Comparison of ENCODE assay signal across 14 mouse cellular contexts in the genomic region with DNA sequence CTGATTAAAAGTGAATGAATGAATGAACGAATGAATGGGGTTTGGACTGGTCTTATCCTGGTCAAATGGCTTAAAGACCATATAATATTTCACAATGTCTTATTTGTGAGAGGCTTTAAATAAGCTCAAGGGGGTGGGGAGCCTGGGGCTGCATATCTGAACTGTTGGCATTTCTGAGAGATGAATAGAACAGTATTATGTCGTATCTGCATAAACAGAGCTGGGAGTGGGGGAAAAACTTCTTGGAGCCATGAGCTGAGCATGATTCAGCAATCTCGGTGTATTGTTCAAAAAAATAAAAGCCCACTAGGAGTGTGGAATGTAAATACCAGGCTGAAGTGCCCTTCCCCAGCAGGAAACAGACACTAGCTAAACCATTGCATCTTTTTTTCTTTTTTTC.
A peak's percentile ranks its signal among the peaks of the same experiment; 100 is the strongest.
DNase-seq lines count a peak whose midpoint lies in the region; ATAC-seq and TF ChIP-seq lines count a peak whose summit lies in the region.
"Had no signal": no experiment of that assay in that cellular context is flagged by ENCODE, and none has a peak within 500 bp of the region (broad histone marks: within the 10 kb centered on the region; RNA-seq: fewer than 3 reads in every experiment).

No protein-coding gene starts in this region.

- no peak overlapping the region for H3K27ac ChIP-seq in hindbrain, embryonic 13.5 days
- H3K27ac ChIP-seq in hindbrain, embryonic 12.5 days, result no peak overlapping the region
- no peak overlapping the region for H3K27ac ChIP-seq in ES-E14 (ENCODE audit: insufficient read depth, low read depth, low read length, poor library complexity, severe bottlenecking)
- H3K27ac ChIP-seq in embryonic facial prominence, embryonic 14.5 days (replicated peaks; ENCODE audit: low read depth, low read length), result no peak overlapping the region
- H3K27ac ChIP-seq: limb, embryonic 13.5 days; neural tube, embryonic 12.5 days had no signal

- no peak overlapping the region for H3K9ac ChIP-seq in hindbrain, embryonic 13.5 days
- H3K9ac ChIP-seq in hindbrain, embryonic 12.5 days, result no peak overlapping the region
- no peak overlapping the region for H3K9ac ChIP-seq in ES-E14 (ENCODE audit: insufficient read depth, low read depth, low read length, poor library complexity, severe bottlenecking)
- no peak overlapping the region for H3K9ac ChIP-seq in embryonic facial prominence, embryonic 14.5 days (ENCODE audit: low read depth, low read length)
- H3K9ac ChIP-seq: limb, embryonic 13.5 days; neural tube, embryonic 12.5 days had no signal

- no peak overlapping the region for H3K4me3 ChIP-seq in hindbrain, embryonic 13.5 days
- H3K4me3 ChIP-seq in hindbrain, embryonic 12.5 days, result no peak overlapping the region
- H3K4me3 ChIP-seq in ES-E14 (ENCODE audit: insufficient read depth in 1 of 2, low read depth in 1 of 2, low read length in 2 of 2, poor library complexity in 1 of 2, severe bottlenecking in 1 of 2), result no peak overlapping the region
- no peak overlapping the region for H3K4me3 ChIP-seq in embryonic facial prominence, embryonic 14.5 days (ENCODE audit: low read depth, low read length)
- H3K4me3 ChIP-seq: limb, embryonic 13.5 days; neural tube, embryonic 12.5 days had no signal

- no peak for DNase-seq in ES-E14 (ENCODE audit: low read depth, low spot score)
- DNase-seq in embryonic facial prominence, embryonic 14.5 days (ENCODE audit: low spot score), result peak; percentile 57
- peak; percentile 12 for DNase-seq in mesoderm, embryonic 11.5 days (ENCODE audit: low read depth, low spot score)
- no peak for DNase-seq in urinary bladder, postnatal 4 days (ENCODE audit: low spot score in 2 of 2)
- no peak for DNase-seq in heart, postnatal 10 days
- DNase-seq: adrenal gland, postnatal 14 days; cerebellum, adult 11 months; right cerebral cortex, adult 18-20 months had no signal

- H3K27me3 ChIP-seq in hindbrain, embryonic 13.5 days, result no peaks in the 10 kb centered on the region
- no peaks in the 10 kb centered on the region for H3K27me3 ChIP-seq in hindbrain, embryonic 12.5 days
- H3K27me3 ChIP-seq in embryonic facial prominence, embryonic 14.5 days (replicated peaks; ENCODE audit: control insufficient read depth, insufficient read depth, low read length), result no peaks in the 10 kb centered on the region
- H3K27me3 ChIP-seq: limb, embryonic 13.5 days; neural tube, embryonic 12.5 days had no signal

- no peaks in the 10 kb centered on the region for H3K4me1 ChIP-seq in hindbrain, embryonic 13.5 days (replicated peaks)
- H3K4me1 ChIP-seq in hindbrain, embryonic 12.5 days, result no peaks in the 10 kb centered on the region
- no peaks in the 10 kb centered on the region for H3K4me1 ChIP-seq in ES-E14 (ENCODE audit: control insufficient read depth in 2 of 2, insufficient read depth in 2 of 2, low read length in 2 of 2, poor library complexity in 1 of 2)
- H3K4me1 ChIP-seq in embryonic facial prominence, embryonic 14.5 days (ENCODE audit: control insufficient read depth, insufficient read depth, low read length), result no peaks in the 10 kb centered on the region
- H3K4me1 ChIP-seq: limb, embryonic 13.5 days; neural tube, embryonic 12.5 days had no signal

- intact Hi-C loops in heart, postnatal 10 days (cut with DNase I), result no loop called here

- H3K4me2 ChIP-seq in hindbrain, embryonic 13.5 days, result no peak overlapping the region
- H3K4me2 ChIP-seq in hindbrain, embryonic 12.5 days (replicated peaks), result no peak overlapping the region
- no peak overlapping the region for H3K4me2 ChIP-seq in embryonic facial prominence, embryonic 14.5 days (ENCODE audit: low read depth, low read length)
- H3K4me2 ChIP-seq: heart, embryonic 11.5 days; limb, embryonic 13.5 days; neural tube, embryonic 12.5 days had no signal

- ATAC-seq in hindbrain, embryonic 13.5 days (ENCODE audit: low FRiP score), result peak; percentile 10; the same call in 1 of the 2 replicates
- ATAC-seq in hindbrain, embryonic 12.5 days (ENCODE audit: low FRiP score), result no peak
- peak; percentile 55 for ATAC-seq in embryonic facial prominence, embryonic 14.5 days (ENCODE audit: low read depth)
- no peak for ATAC-seq in granulocyte monocyte progenitor cell, adult 5-6 weeks (replicated peaks; ENCODE audit: poor library complexity, severe bottlenecking)

- 45% methylated on average over 3 of the region's 3 CpGs for WGBS in hindbrain, embryonic 13.5 days
- WGBS in hindbrain, embryonic 12.5 days, result 39% methylated on average over 3 of the region's 3 CpGs
- 41% methylated on average over 3 of the region's 3 CpGs for WGBS in embryonic facial prominence, embryonic 14.5 days

- H3K36me3 ChIP-seq in hindbrain, embryonic 13.5 days, result no peaks in the 10 kb centered on the region
- H3K36me3 ChIP-seq in hindbrain, embryonic 12.5 days, result no peaks in the 10 kb centered on the region
- H3K36me3 ChIP-seq in ES-E14 (ENCODE audit: control insufficient read depth, insufficient read depth, low read length, poor library complexity, severe bottlenecking), result no peaks in the 10 kb centered on the region
- H3K36me3 ChIP-seq in embryonic facial prominence, embryonic 14.5 days (ENCODE audit: control insufficient read depth, insufficient read depth, low read length), result no peaks in the 10 kb centered on the region
- H3K36me3 ChIP-seq: limb, embryonic 13.5 days; neural tube, embryonic 12.5 days had no signal

- in situ Hi-C loops in ES-E14 (cut with MboI; ENCODE audit: low sequenced_read_pairs in 2 of 2, unreplicated experiment in 2 of 2), result no loop called here

- H3K9me3 ChIP-seq in hindbrain, embryonic 13.5 days, result no peaks in the 10 kb centered on the region
- no peaks in the 10 kb centered on the region for H3K9me3 ChIP-seq in hindbrain, embryonic 12.5 days (replicated peaks)
- H3K9me3 ChIP-seq in ES-E14 (ENCODE audit: control insufficient read depth, insufficient read depth, low read depth, low read length), result no peaks in the 10 kb centered on the region
- no peaks in the 10 kb centered on the region for H3K9me3 ChIP-seq in embryonic facial prominence, embryonic 14.5 days (ENCODE audit: control insufficient read depth, low read length)
- H3K9me3 ChIP-seq: limb, embryonic 13.5 days; neural tube, embryonic 12.5 days had no signal

TF ChIP-seq in ES-E14, 5 proteins besides CTCF, POLR2A, EP300 and RAD21:
- TF ChIP-seq MAFK (IDR thresholded peaks at IDR 0.05; ENCODE audit: insufficient read depth, low read depth, low read length) (0 out of 2 replicates have a peak, but pooled peaks have one; percentile 22), ZC3H11A (IDR thresholded peaks at IDR 0.05; ENCODE audit: borderline replicate concordance, low read depth, low read length) (no peak)

Comparison
In these comparisons a context has a peak if more than half of its experiments do, and no peak if none do; other contexts are left out.
1. ATAC-seq: peak in hindbrain, embryonic 13.5 days (single experiment) and embryonic facial prominence, embryonic 14.5 days (single experiment); none in hindbrain, embryonic 12.5 days (single experiment) and granulocyte monocyte progenitor cell, adult 5-6 weeks (single experiment).
2. DNase-seq: peak in embryonic facial prominence, embryonic 14.5 days (single experiment) and mesoderm, embryonic 11.5 days (single experiment); none in ES-E14 (single experiment), urinary bladder, postnatal 4 days (0 of 2) and heart, postnatal 10 days (0 of 2).